Mouse (Mus musculus) neural tube, embryonic 11.5 days (tissue): ENCODE measurements around the gene Il1rap. TPM values are rescaled to one million over a fixed set of nuclear protein-coding genes. Genes with fewer than 3 reads are reported as not detected.

Experiments used
- ATAC-seq: fragments of 200-750 bp; cut with Nextera tagmentation; 2 replicates; pipeline ENCODE4 v1.8.0; 2017; ENCODE audit warnings: moderate number of reproducible peaks, mild to moderate bottlenecking, moderate TSS enrichment, moderate library complexity; ENCODE audit not compliant: insufficient read depth, low FRiP score, low TSS enrichment
- DNase-seq: peaks from one replicate; pipeline ENCODE4 v3.0.0-alpha.2; 2015; ENCODE audit warnings: low spot score
- H3K27ac ChIP-seq: fragments of 300-500 bp; sonication (generic); 2 replicates; pipeline ENCODE4 v1.5.1; 2014; ENCODE audit warnings: low read depth, mild to moderate bottlenecking, low read length
- H3K27me3 ChIP-seq: fragments of 300-500 bp; sonication (generic); 2 replicates; pipeline ENCODE4 v1.6.1; 2014; ENCODE audit warnings: mild to moderate bottlenecking, low read length, mixed read lengths; ENCODE audit not compliant: control insufficient read depth, insufficient read depth
- H3K36me3 ChIP-seq: fragments of 300-500 bp; sonication (generic); 2 replicates; pipeline ENCODE4 v1.6.1; 2014; ENCODE audit warnings: mild to moderate bottlenecking, low read length, moderate library complexity, mixed read lengths; ENCODE audit not compliant: control insufficient read depth, insufficient read depth
- H3K4me1 ChIP-seq: fragments of 300-500 bp; sonication (generic); 2 replicates; pipeline ENCODE4 v1.6.1; 2014; ENCODE audit warnings: low read length, mixed read lengths; ENCODE audit not compliant: control insufficient read depth, insufficient read depth
- H3K4me2 ChIP-seq: fragments of 300-500 bp; sonication (generic); 2 replicates; pipeline ENCODE4 v1.6.1; 2014; ENCODE audit warnings: low read depth, mild to moderate bottlenecking, moderate library complexity
- H3K4me3 ChIP-seq: fragments of 300-500 bp; sonication (generic); 2 replicates; pipeline ENCODE4 v1.5.1; 2014; ENCODE audit warnings: low read depth, low read length
- H3K9ac ChIP-seq: fragments of 300-500 bp; sonication (generic); 2 replicates; pipeline ENCODE4 v1.6.1; 2014; ENCODE audit warnings: mild to moderate bottlenecking, low read length
- H3K9me3 ChIP-seq: fragments of 300-500 bp; sonication (generic); 2 replicates; pipeline ENCODE4 v1.6.1; 2016; ENCODE audit warnings: low read length; ENCODE audit not compliant: control insufficient read depth
- WGBS: fragments of 180-500 bp; shearing (Covaris S2); extraction: QIAGEN DNeasy Blood & Tissue Kit; methylation state at CpG from one replicate; pipeline ENCODE4 v1.1.7; 2014; 5-methylcytosine and 5-hydroxymethylcytosine counted together
- polyA plus RNA-seq: library from polyadenylated mRNA; unstranded; fragments of >200 nt; fragmentation: Nextera tagmentation; extraction: Ambion mirVana; gene quantifications from 2 replicates; pipeline ENCODE4 v1.2.1, GENCODE M21; 2014

Gene Il1rap
- polyA plus RNA-seq, 1 experiment from 2014 or later, result 8.9 TPM

GRCm38 (mm10) chr16:26643077-26643476, 61.6 kb downstream of the Il1rap start:
- no peaks in the 10 kb centered on the region for H3K36me3 ChIP-seq
- 89% methylated on average over 6 of the region's 6 CpGs for WGBS
- no peaks in the 10 kb centered on the region for H3K27me3 ChIP-seq
- ATAC-seq (no peak), DNase-seq (no peak)
- no peaks in the 10 kb centered on the region for H3K9me3 ChIP-seq
- H3K4me3 ChIP-seq, result no peak overlapping the region
- H3K4me1 ChIP-seq, result no peaks in the 10 kb centered on the region
- no peak overlapping the region for H3K27ac ChIP-seq
- H3K9ac ChIP-seq, result no peak overlapping the region
- H3K4me2 ChIP-seq, result no peak overlapping the region

- ATAC-seq (no peak), DNase-seq (no peak)
- Histone ChIP-seq H3K27ac (no peak overlapping the region), H3K27me3 (no peaks in the 10 kb centered on the region), H3K4me3 (no peak overlapping the region), H3K9me3 (no peaks in the 10 kb centered on the region), H3K4me1 (no peaks in the 10 kb centered on the region), H3K4me2 (no peak overlapping the region), H3K36me3 (no peaks in the 10 kb centered on the region), H3K9ac (no peak overlapping the region)
- WGBS, result 82% methylated on average over 2 of the region's 2 CpGs
These were observed 64.6 kb downstream of the Il1rap start for GRCm38 (mm10) chr16:26646066-26646465.

- Histone ChIP-seq H3K4me3 (no peak overlapping the region), H3K27me3 (no peaks in the 10 kb centered on the region), H3K9ac (no peak overlapping the region), H3K9me3 (no peaks in the 10 kb centered on the region), H3K36me3 (no peaks in the 10 kb centered on the region), H3K4me2 (no peak overlapping the region), H3K4me1 (no peaks in the 10 kb centered on the region), H3K27ac (no peak overlapping the region)
- ATAC-seq (no peak), DNase-seq (no peak)
- 80% methylated on average over 1 of the region's 1 CpGs for whole genome bisulfite sequencing
These were observed 65.5 kb downstream of the Il1rap start for GRCm38 (mm10) chr16:26647036-26647435.

- Histone ChIP-seq H3K9me3 (no peaks in the 10 kb centered on the region), H3K27me3 (no peaks in the 10 kb centered on the region), H3K36me3 (no peaks in the 10 kb centered on the region), H3K4me3 (no peak overlapping the region), H3K27ac (no peak overlapping the region), H3K9ac (no peak overlapping the region), H3K4me2 (no peak overlapping the region), H3K4me1 (no peaks in the 10 kb centered on the region)
- ATAC-seq (no peak), DNase-seq (no peak)
- WGBS, result 86% methylated on average over 7 of the region's 7 CpGs
These were observed 81.4 kb downstream of the Il1rap start for GRCm38 (mm10) chr16:26662722-26663436.

GRCm38 (mm10) chr16:26666401-26666800, 84.9 kb downstream of the Il1rap start:
- DNase-seq, result no peak
- Histone ChIP-seq H3K4me1 (no peaks in the 10 kb centered on the region), H3K4me3 (no peak overlapping the region), H3K27me3 (no peaks in the 10 kb centered on the region), H3K27ac (no peak overlapping the region), H3K9me3 (no peaks in the 10 kb centered on the region), H3K9ac (no peak overlapping the region), H3K36me3 (no peaks in the 10 kb centered on the region), H3K4me2 (no peak overlapping the region)
- 88% methylated on average over 2 of the region's 2 CpGs for WGBS
- no peak for ATAC-seq

- H3K27ac ChIP-seq, result no peak overlapping the region
- H3K9me3 ChIP-seq, result no peaks in the 10 kb centered on the region
- DNase-seq (no peak), ATAC-seq (no peak)
- H3K9ac ChIP-seq, result no peak overlapping the region
- H3K27me3 ChIP-seq, result no peaks in the 10 kb centered on the region
- H3K36me3 ChIP-seq, result no peaks in the 10 kb centered on the region
- no peak overlapping the region for H3K4me2 ChIP-seq
- H3K4me1 ChIP-seq, result no peaks in the 10 kb centered on the region
- H3K4me3 ChIP-seq, result no peak overlapping the region
- 78% methylated on average over 2 of the region's 2 CpGs for WGBS
These were observed 87.6 kb downstream of the Il1rap start for GRCm38 (mm10) chr16:26669081-26669480.

- Histone ChIP-seq H3K4me2 (no peak overlapping the region), H3K4me3 (no peak overlapping the region), H3K27me3 (no peaks in the 10 kb centered on the region), H3K4me1 (no peaks in the 10 kb centered on the region), H3K36me3 (no peaks in the 10 kb centered on the region), H3K9ac (no peak overlapping the region), H3K9me3 (no peaks in the 10 kb centered on the region), H3K27ac (no peak overlapping the region)
- 88% methylated on average over 2 of the region's 2 CpGs for WGBS
- DNase-seq, result no peak
- ATAC-seq, result no peak
These were observed 98.9 kb downstream of the Il1rap start for GRCm38 (mm10) chr16:26680381-26680780.

- no peak overlapping the region for H3K4me2 ChIP-seq
- H3K36me3 ChIP-seq, result no peaks in the 10 kb centered on the region
- no peaks in the 10 kb centered on the region for H3K27me3 ChIP-seq
- H3K4me1 ChIP-seq, result no peaks in the 10 kb centered on the region
- no peak overlapping the region for H3K4me3 ChIP-seq
- ATAC-seq, result no peak
- 76% methylated on average over 2 of the region's 2 CpGs for WGBS
- no peak overlapping the region for H3K9ac ChIP-seq
- DNase-seq, result no peak
- H3K27ac ChIP-seq, result no peak overlapping the region
- H3K9me3 ChIP-seq, result no peaks in the 10 kb centered on the region
These were observed 108.3 kb downstream of the Il1rap start for GRCm38 (mm10) chr16:26689771-26690170.

GRCm38 (mm10) chr16:26691294-26691693, 109.8 kb downstream of the Il1rap start:
- no peak overlapping the region for H3K4me3 ChIP-seq
- 69% methylated on average over 11 of the region's 11 CpGs for WGBS

More at GRCm38 (mm10) chr16:26691294-26691693, 109.8 kb downstream of the Il1rap start:
- no peaks in the 10 kb centered on the region for H3K27me3 ChIP-seq
- no peak overlapping the region for H3K9ac ChIP-seq
- no peaks in the 10 kb centered on the region for H3K4me1 ChIP-seq
- no peaks in the 10 kb centered on the region for H3K36me3 ChIP-seq
- DNase-seq (no peak), ATAC-seq (no peak)
- H3K4me2 ChIP-seq, result no peak overlapping the region
- no peak overlapping the region for H3K27ac ChIP-seq
- H3K9me3 ChIP-seq, result no peaks in the 10 kb centered on the region
